Mouse (Mus musculus) forebrain, embryonic 14.5 days (tissue): ENCODE results near the gene Nsmce3. TPM values are rescaled to one million over a fixed set of nuclear protein-coding genes. Genes with fewer than 3 reads are reported as not detected.

Source experiments
- ATAC-seq: fragments of 200-750 bp; cut with Nextera tagmentation; 2 replicates; pipeline ENCODE4 v1.8.0; 2017; ENCODE audit warnings: mild to moderate bottlenecking, moderate library complexity
- DNase-seq: peaks from one replicate; pipeline ENCODE4 v3.0.0-alpha.2; 2015; ENCODE audit warnings: low spot score
- H3K27ac ChIP-seq: fragments of 300-500 bp; sonication (generic); 2 replicates; pipeline ENCODE4 v1.5.1; 2014; ENCODE audit warnings: low read depth, mild to moderate bottlenecking, control low read depth, low read length, moderate library complexity
- H3K27me3 ChIP-seq: fragments of 300-500 bp; sonication (generic); replicated peaks from 2 replicates; pipeline ENCODE4 v1.6.1; 2014; ENCODE audit warnings: low read length, control low read depth, mixed read lengths; ENCODE audit not compliant: control insufficient read depth, insufficient read depth
- H3K36me3 ChIP-seq: fragments of 300-500 bp; sonication (generic); 2 replicates; pipeline ENCODE4 v1.6.1; 2014; ENCODE audit warnings: low read length, control low read depth; ENCODE audit not compliant: control insufficient read depth, insufficient read depth
- H3K4me1 ChIP-seq: fragments of 300-500 bp; sonication (generic); 2 replicates; pipeline ENCODE4 v1.6.1; 2014; ENCODE audit warnings: antibody characterized with exemption, low read length, control low read depth; ENCODE audit not compliant: control insufficient read depth, insufficient read depth
- H3K4me2 ChIP-seq: fragments of 300-500 bp; sonication (generic); 2 replicates; pipeline ENCODE4 v1.6.1; 2014; ENCODE audit warnings: mild to moderate bottlenecking, control low read depth, low read length
- H3K4me3 ChIP-seq: fragments of 300-500 bp; sonication (generic); 2 replicates; pipeline ENCODE4 v1.5.1; 2014; ENCODE audit warnings: low read depth, low read length, control low read depth
- H3K9ac ChIP-seq: fragments of 300-500 bp; sonication (generic); 2 replicates; pipeline ENCODE4 v1.6.1; 2014; ENCODE audit warnings: mild to moderate bottlenecking, low read length, control low read depth, moderate library complexity
- H3K9me3 ChIP-seq: fragments of 300-500 bp; sonication (generic); replicated peaks from 2 replicates; pipeline ENCODE4 v1.6.1; 2016; ENCODE audit warnings: low read length, control low read depth, mixed read lengths; ENCODE audit not compliant: control insufficient read depth
- WGBS: fragments of 180-500 bp; shearing (Covaris S2); extraction: QIAGEN DNeasy Blood & Tissue Kit; methylation state at CpG from one replicate; pipeline ENCODE4 v1.1.7; 2014; 5-methylcytosine and 5-hydroxymethylcytosine counted together
- polyA plus RNA-seq: library from polyadenylated mRNA; unstranded; fragments of >200 nt; fragmentation: Nextera tagmentation; extraction: Ambion mirVana; gene quantifications from 2 replicates; pipeline ENCODE4 v1.2.1, GENCODE M21; 2014

Gene Nsmce3
- polyA plus RNA-seq, 1 experiment from 2014 or later = 10.9 TPM

- ATAC-seq (no peak), DNase-seq (no peak)
- 73% methylated on average over 6 of the region's 10 CpGs for WGBS
- Histone ChIP-seq H3K4me3 (no peak overlapping the region), H3K9ac (no peak overlapping the region), H3K27ac (no peak overlapping the region), H3K4me2 (no peak overlapping the region), H3K36me3 (no peaks in the 10 kb centered on the region), H3K9me3 (no peaks in the 10 kb centered on the region), H3K4me1 (no peaks in the 10 kb centered on the region), H3K27me3 (no peaks in the 10 kb centered on the region)
Observed at GRCm38 (mm10) chr7:64855389-64855927, 17.3 kb downstream of the Nsmce3 start.

GRCm38 (mm10) chr7:64850791-64851190, 22.0 kb downstream of the Nsmce3 start:
- Histone ChIP-seq H3K36me3 (no peaks in the 10 kb centered on the region), H3K9me3 (no peaks in the 10 kb centered on the region), H3K27me3 (no peaks in the 10 kb centered on the region), H3K4me1 (no peaks in the 10 kb centered on the region), H3K4me3 (no peak overlapping the region), H3K4me2 (no peak overlapping the region), H3K9ac (no peak overlapping the region), H3K27ac (no peak overlapping the region)
- DNase-seq = no peak
- ATAC-seq = no peak
- WGBS = 52% methylated on average over 3 of the region's 3 CpGs

- DNase-seq (peak; percentile 25), ATAC-seq (peak; percentile 57; the same call in 1 of the 2 replicates)
- H3K36me3 ChIP-seq = no peaks in the 10 kb centered on the region
- H3K27me3 ChIP-seq = no peaks in the 10 kb centered on the region
- H3K27ac ChIP-seq = no peak overlapping the region
- no peak overlapping the region for H3K9ac ChIP-seq
- H3K9me3 ChIP-seq = no peaks in the 10 kb centered on the region
- 56% methylated on average over 5 of the region's 5 CpGs for WGBS
- no peak overlapping the region for H3K4me2 ChIP-seq
- no peaks in the 10 kb centered on the region for H3K4me1 ChIP-seq
- H3K4me3 ChIP-seq = no peak overlapping the region
Observed at GRCm38 (mm10) chr7:64847366-64847899, 25.4 kb downstream of the Nsmce3 start.

- H3K4me1 ChIP-seq = 0 out of 2 replicates have a peak, but pooled peaks cover 1% of the 10 kb centered on the region
- no peak overlapping the region for H3K4me3 ChIP-seq
- 85% methylated on average over 3 of the region's 3 CpGs for WGBS
- ATAC-seq (no peak), DNase-seq (peak; percentile 19)
- H3K27ac ChIP-seq = no peak overlapping the region
- H3K4me2 ChIP-seq = no peak overlapping the region
- H3K36me3 ChIP-seq = no peaks in the 10 kb centered on the region
- H3K9me3 ChIP-seq = no peaks in the 10 kb centered on the region
- H3K27me3 ChIP-seq = no peaks in the 10 kb centered on the region
- H3K9ac ChIP-seq = no peak overlapping the region
Observed at GRCm38 (mm10) chr7:64846061-64846460, 26.7 kb downstream of the Nsmce3 start.

GRCm38 (mm10) chr7:64840946-64841659, 31.7 kb downstream of the Nsmce3 start:
- DNase-seq = peak; percentile 64

GRCm38 (mm10) chr7:64840576-64840895, 32.3 kb downstream of the Nsmce3 start:
- H3K27me3 ChIP-seq = no peaks in the 10 kb centered on the region
- H3K9ac ChIP-seq = no peak overlapping the region
- WGBS = 55% methylated on average over 1 of the region's 1 CpGs
- no peaks in the 10 kb centered on the region for H3K36me3 ChIP-seq
- DNase-seq (no peak), ATAC-seq (no peak)
- peaks cover 15% of the 10 kb centered on the region for H3K4me1 ChIP-seq
- H3K4me3 ChIP-seq = no peak overlapping the region; the same call in 1 of the 2 replicates
- H3K27ac ChIP-seq = no peak overlapping the region
- H3K4me2 ChIP-seq = peak overlapping the region; percentile 48
- H3K9me3 ChIP-seq = no peaks in the 10 kb centered on the region

More at GRCm38 (mm10) chr7:64840946-64841659, 31.7 kb downstream of the Nsmce3 start:
- Histone ChIP-seq H3K36me3 (no peaks in the 10 kb centered on the region), H3K27me3 (no peaks in the 10 kb centered on the region), H3K4me1 (peaks cover 15% of the 10 kb centered on the region), H3K9me3 (no peaks in the 10 kb centered on the region), H3K4me3 (no peak overlapping the region), H3K9ac (no peak overlapping the region), H3K4me2 (no peak overlapping the region), H3K27ac (no peak overlapping the region)
- 45% methylated on average over 10 of the region's 10 CpGs for WGBS
- peak; percentile 67; the same call in 1 of the 2 replicates for ATAC-seq

GRCm38 (mm10) chr7:64839801-64840575, 32.8 kb downstream of the Nsmce3 start:
- peak; percentile 88 for ATAC-seq
- H3K4me2 ChIP-seq = peak overlapping the region; percentile 48
- H3K4me3 ChIP-seq = peak overlapping the region; percentile 21
- WGBS = 2% methylated on average over 21 of the region's 21 CpGs
- peak; percentile 78 for DNase-seq
- H3K27me3 ChIP-seq = no peaks in the 10 kb centered on the region
- H3K27ac ChIP-seq = peak overlapping the region; percentile 14; the same call in 1 of the 2 replicates
- H3K9ac ChIP-seq = peak overlapping the region; percentile 32; the same call in 1 of the 2 replicates
- H3K36me3 ChIP-seq = no peaks in the 10 kb centered on the region
- no peaks in the 10 kb centered on the region for H3K9me3 ChIP-seq
- peaks cover 15% of the 10 kb centered on the region for H3K4me1 ChIP-seq

GRCm38 (mm10) chr7:64839281-64839680, 33.5 kb downstream of the Nsmce3 start:
- WGBS = 70% methylated on average over 2 of the region's 2 CpGs
- DNase-seq (no peak), ATAC-seq (0 out of 2 replicates have a peak, but pooled peaks have one; percentile 1)
- Histone ChIP-seq H3K4me1 (peaks cover 15% of the 10 kb centered on the region), H3K27ac (no peak overlapping the region), H3K4me3 (no peak overlapping the region), H3K27me3 (no peaks in the 10 kb centered on the region), H3K9me3 (no peaks in the 10 kb centered on the region), H3K9ac (no peak overlapping the region), H3K4me2 (no peak overlapping the region), H3K36me3 (no peaks in the 10 kb centered on the region)
